ENCODE assay signal across 35 mouse cellular contexts in the genomic region with DNA sequence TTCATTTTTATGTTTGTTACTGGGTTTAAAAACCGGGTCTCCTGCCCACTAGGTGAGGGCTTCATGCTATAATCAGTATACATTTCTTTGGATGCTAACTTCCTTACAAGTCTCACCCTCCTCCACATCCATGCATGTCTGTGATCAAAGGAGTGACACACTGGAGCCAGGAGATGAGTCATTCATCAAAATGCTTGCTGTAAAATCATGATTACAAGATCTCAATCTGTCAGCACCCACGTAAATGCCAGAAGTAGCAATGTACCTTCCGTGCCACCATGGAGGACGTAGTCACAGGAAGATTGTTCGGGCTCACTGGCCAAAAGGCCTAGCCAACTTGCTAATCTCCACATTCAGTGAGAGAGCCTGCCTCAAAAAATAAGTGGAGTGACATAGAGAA.
A peak's percentile ranks its signal among the peaks of the same experiment; 100 is the strongest.
DNase-seq lines count a peak whose midpoint lies in the region; ATAC-seq lines count a peak whose summit lies in the region.
"Had no signal": no experiment of that assay in that cellular context is flagged by ENCODE, and none has a peak within 500 bp of the region (broad histone marks: within the 10 kb centered on the region; RNA-seq: fewer than 3 reads in every experiment).

No protein-coding gene starts in this region.

- no peak overlapping the region for H3K4me3 ChIP-seq in hindbrain, embryonic 11.5 days (ENCODE audit: low read depth, low read length)
- H3K4me3 ChIP-seq: embryonic facial prominence, embryonic 13.5 days; erythroblast, embryonic 14.5 days; forebrain, embryonic 12.5 days; heart, adult 2 months; heart, embryonic 13.5 days; hindbrain, embryonic 12.5 days; midbrain, embryonic 10.5 days; myocyte; neural tube, embryonic 13.5 days had no signal

- WGBS in hindbrain, embryonic 11.5 days: 89% methylated on average over 5 of the region's 5 CpGs

- no peak overlapping the region for H3K4me2 ChIP-seq in hindbrain, embryonic 11.5 days (replicated peaks; ENCODE audit: low read depth, low read length)
- H3K4me2 ChIP-seq: embryonic facial prominence, embryonic 13.5 days; forebrain, embryonic 12.5 days; heart, embryonic 13.5 days; hindbrain, embryonic 12.5 days; liver, embryonic 11.5 days; neural tube, embryonic 13.5 days had no signal

- intact Hi-C loops in left cerebral cortex, postnatal 14 days (cut with DNase I): no loop called here

- no peaks in the 10 kb centered on the region for H3K36me3 ChIP-seq in hindbrain, embryonic 11.5 days (ENCODE audit: control insufficient read depth, insufficient read depth, low read length)
- H3K36me3 ChIP-seq: embryonic facial prominence, embryonic 13.5 days; forebrain, embryonic 12.5 days; G1E; heart, embryonic 13.5 days; hindbrain, embryonic 12.5 days; midbrain, embryonic 10.5 days; neural tube, embryonic 13.5 days had no signal

- no peak overlapping the region for H3K27ac ChIP-seq in hindbrain, embryonic 11.5 days (ENCODE audit: low read depth, low read length)
- H3K27ac ChIP-seq: embryonic facial prominence, embryonic 13.5 days; forebrain, embryonic 12.5 days; heart, adult 2 months; heart, embryonic 13.5 days; hindbrain, embryonic 12.5 days; kidney, postnatal 0 days; midbrain, embryonic 10.5 days; neural tube, embryonic 13.5 days had no signal

- H3K9ac ChIP-seq in hindbrain, embryonic 11.5 days (ENCODE audit: low read depth, low read length): no peak overlapping the region
- H3K9ac ChIP-seq: embryonic facial prominence, embryonic 13.5 days; forebrain, embryonic 12.5 days; heart, embryonic 13.5 days; hindbrain, embryonic 12.5 days; liver, postnatal 0 days; neural tube, embryonic 13.5 days had no signal

- ATAC-seq in hindbrain, embryonic 11.5 days (ENCODE audit: low FRiP score): no peak
- ATAC-seq: activated CD4-positive, CD25-positive, alpha-beta regulatory T cell, adult 4 months; intestine, postnatal 0 days; liver, postnatal 0 days; midbrain, embryonic 16.5 days had no signal

- H3K4me1 ChIP-seq in hindbrain, embryonic 11.5 days (replicated peaks; ENCODE audit: control insufficient read depth, insufficient read depth, low read length): no peaks in the 10 kb centered on the region
- H3K4me1 ChIP-seq: embryonic facial prominence, embryonic 13.5 days; forebrain, embryonic 12.5 days; hindbrain, embryonic 12.5 days; neural tube, embryonic 13.5 days had no signal

- no peaks in the 10 kb centered on the region for H3K27me3 ChIP-seq in hindbrain, embryonic 11.5 days (ENCODE audit: control insufficient read depth, insufficient read depth, low read length)
- H3K27me3 ChIP-seq: CH12.LX; embryonic facial prominence, embryonic 13.5 days; forebrain, embryonic 12.5 days; heart, embryonic 13.5 days; hindbrain, embryonic 12.5 days; neural tube, embryonic 13.5 days had no signal

- peak; percentile 38 to 69 for DNase-seq in layer of hippocampus, adult 18-20 months (ENCODE audit: low spot score in 2 of 2)
- DNase-seq in layer of hippocampus, adult 9-10 months (ENCODE audit: low spot score): no peak
- peak; percentile 31 to 36 for DNase-seq in right cerebral cortex, adult 2 months (ENCODE audit: low spot score in 2 of 2)
- no peak for DNase-seq in right cerebral cortex, postnatal 4 days
- DNase-seq in left cerebral cortex, postnatal 14 days (ENCODE audit: low spot score in 2 of 2): peak; percentile 22 to 49
- DNase-seq in urinary bladder, postnatal 10 days (ENCODE audit: low spot score): no peak
- DNase-seq in hindbrain, embryonic 11.5 days (ENCODE audit: low spot score): no peak
- DNase-seq: adrenal gland, postnatal 10 days; B cell, adult 2 months; cerebellum, adult 2 months; cerebellum, postnatal 36 days; embryo, embryonic 11 days; gastrocnemius, postnatal 36 days; heart, adult 2 months; heart, postnatal 14 days; liver, postnatal 0 days; lung, postnatal 10 days; retina, postnatal 1 day; spleen, adult 18-20 months; thymus, postnatal 14 days had no signal

- no peaks in the 10 kb centered on the region for H3K9me3 ChIP-seq in hindbrain, embryonic 11.5 days (ENCODE audit: control insufficient read depth, low read length)
- H3K9me3 ChIP-seq: embryonic facial prominence, embryonic 13.5 days; forebrain, embryonic 12.5 days; G1E; hindbrain, embryonic 12.5 days; midbrain, embryonic 10.5 days; neural tube, embryonic 13.5 days had no signal

Comparison
In these comparisons a context has a peak if more than half of its experiments do, and no peak if none do; other contexts are left out.
1. DNase-seq: peak in layer of hippocampus, adult 18-20 months (2 of 2), right cerebral cortex, adult 2 months (2 of 2) and left cerebral cortex, postnatal 14 days (2 of 2); none in layer of hippocampus, adult 9-10 months (single experiment), right cerebral cortex, postnatal 4 days (single experiment), urinary bladder, postnatal 10 days (single experiment) and hindbrain, embryonic 11.5 days (single experiment).